Mouse (Mus musculus) forebrain, embryonic 15.5 days (tissue): Measurements from ENCODE around the gene Grm3. TPM values are rescaled to one million over a fixed set of nuclear protein-coding genes. Genes with fewer than 3 reads are reported as not detected.
A peak's percentile ranks its signal among the peaks of the same experiment; 100 is the strongest.

Experiments used
- ATAC-seq: fragments of 200-750 bp; cut with Nextera tagmentation; replicated peaks from 2 replicates; pipeline ENCODE4 v1.8.0; 2017; ENCODE audit warnings: mild to moderate bottlenecking, moderate TSS enrichment, moderate library complexity
- H3K27ac ChIP-seq: fragments of 300-500 bp; sonication (generic); replicated peaks from 2 replicates; pipeline ENCODE4 v1.5.1; 2015; ENCODE audit warnings: mild to moderate bottlenecking, inconsistent platforms
- H3K27me3 ChIP-seq: fragments of 300-500 bp; sonication (generic); 2 replicates; pipeline ENCODE4 v1.6.1; 2015; ENCODE audit warnings: inconsistent platforms
- H3K36me3 ChIP-seq: fragments of 300-500 bp; sonication (generic); 2 replicates; pipeline ENCODE4 v1.6.1; 2015; ENCODE audit warnings: mild to moderate bottlenecking, inconsistent platforms
- H3K4me1 ChIP-seq: fragments of 300-500 bp; sonication (generic); 2 replicates; pipeline ENCODE4 v1.6.1; 2015; ENCODE audit warnings: inconsistent platforms
- H3K4me2 ChIP-seq: fragments of 300-500 bp; sonication (generic); replicated peaks from 2 replicates; pipeline ENCODE4 v1.6.1; 2015; ENCODE audit warnings: mild to moderate bottlenecking, inconsistent platforms
- H3K4me3 ChIP-seq: fragments of 300-500 bp; sonication (generic); 2 replicates; pipeline ENCODE4 v1.5.1; 2015; ENCODE audit warnings: mild to moderate bottlenecking, inconsistent platforms
- H3K9ac ChIP-seq: fragments of 300-500 bp; sonication (generic); replicated peaks from 2 replicates; pipeline ENCODE4 v1.6.1; 2015; ENCODE audit warnings: mild to moderate bottlenecking, inconsistent platforms
- H3K9me3 ChIP-seq: fragments of 300-500 bp; sonication (generic); 2 replicates; pipeline ENCODE4 v1.6.1; 2016; ENCODE audit warnings: inconsistent platforms
- WGBS: fragments of 180-500 bp; shearing (Covaris S2); methylation state at CpG from one replicate; pipeline ENCODE4 v1.1.7; 2015; ENCODE audit warnings: mixed read lengths; 5-methylcytosine and 5-hydroxymethylcytosine counted together
- polyA plus RNA-seq: library from polyadenylated mRNA; unstranded; fragments of >200 nt; fragmentation: Nextera tagmentation; extraction: Ambion mirVana; gene quantifications from 2 replicates; pipeline ENCODE4 v1.2.1, GENCODE M21; 2015

Gene Grm3
- polyA plus RNA-seq = 15.4 and 19.2 TPM in 2 replicates

DNA sequence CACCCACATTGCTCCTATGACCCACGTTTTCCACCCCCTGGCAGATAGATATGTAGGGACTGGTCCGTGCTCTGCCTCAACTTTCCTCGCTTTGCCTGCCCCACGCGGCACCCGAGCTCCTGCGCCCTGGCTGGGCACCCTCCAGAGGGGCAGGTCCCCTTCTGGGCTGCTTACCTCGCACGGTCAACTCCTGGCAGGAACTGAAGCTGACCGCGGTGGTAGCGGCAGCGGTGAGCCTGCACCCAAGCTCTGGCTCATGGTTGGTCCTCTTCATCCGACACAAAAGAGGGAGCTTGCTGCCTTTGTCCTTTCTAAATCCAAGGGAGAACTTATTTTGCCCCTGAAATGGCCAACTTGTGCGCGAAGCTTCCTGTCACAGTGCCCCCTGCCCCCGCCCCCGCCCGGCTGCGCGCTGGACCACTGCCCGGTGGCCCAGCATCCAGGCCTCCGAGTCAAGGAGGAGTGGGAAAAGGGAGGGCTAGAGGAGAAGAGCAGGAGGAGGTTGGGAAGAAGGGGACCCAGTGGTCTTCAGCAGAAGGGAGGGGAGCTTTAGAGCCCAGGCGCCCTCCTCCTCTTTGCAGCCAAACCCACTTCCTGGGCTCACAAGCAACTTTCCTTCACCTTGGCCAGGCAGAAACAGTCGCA, at the start of gene Grm3:
Grm3 (minus strand) TSS at position 215 of the 645 bp plus-strand sequence.
- Histone ChIP-seq H3K9ac (peak within 1 kb of the TSS; percentile 57), H3K4me1 (peaks cover 14% of the 10 kb centered on the region), H3K4me2 (peak within 1 kb of the TSS; percentile 88), H3K9me3 (no peaks in the 10 kb centered on the region), H3K4me3 (peak within 1 kb of the TSS; percentile 52), H3K27me3 (peaks cover 6% of the 10 kb centered on the region; the same call in 1 of the 2 replicates), H3K27ac (peak within 1 kb of the TSS; percentile 51), H3K36me3 (no peaks in the 10 kb centered on the region)
- ATAC-seq = peak; percentile 67
- under 1% methylated on average over 25 of the region's 25 CpGs for WGBS

DNA sequence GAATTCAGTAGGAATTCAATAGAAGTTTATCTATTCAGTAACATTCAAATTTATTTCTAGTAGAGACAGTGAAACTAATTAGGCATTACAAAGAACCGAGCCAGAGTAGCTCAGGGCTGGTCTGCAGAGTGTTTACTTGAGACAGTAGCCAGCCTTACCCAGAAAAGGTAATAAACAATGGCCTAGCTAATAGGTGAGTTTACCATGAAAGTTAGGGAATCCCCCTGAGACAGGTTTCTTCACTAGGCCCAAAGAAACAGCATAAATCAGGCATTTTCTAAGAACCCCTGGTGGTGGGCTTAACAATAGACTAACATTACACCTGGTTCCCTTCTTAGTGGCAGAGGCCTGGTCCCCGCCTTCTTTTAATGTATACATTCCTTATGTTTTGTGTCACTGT, 30.8 kb upstream of the Grm3 start:
- Histone ChIP-seq H3K4me2 (no peak overlapping the region), H3K27ac (no peak overlapping the region), H3K27me3 (no peaks in the 10 kb centered on the region), H3K4me3 (no peak overlapping the region), H3K9me3 (no peaks in the 10 kb centered on the region), H3K36me3 (no peaks in the 10 kb centered on the region), H3K9ac (no peak overlapping the region), H3K4me1 (no peaks in the 10 kb centered on the region)
- WGBS = 64% methylated on average over 2 of the region's 2 CpGs
- no peak for ATAC-seq

DNA sequence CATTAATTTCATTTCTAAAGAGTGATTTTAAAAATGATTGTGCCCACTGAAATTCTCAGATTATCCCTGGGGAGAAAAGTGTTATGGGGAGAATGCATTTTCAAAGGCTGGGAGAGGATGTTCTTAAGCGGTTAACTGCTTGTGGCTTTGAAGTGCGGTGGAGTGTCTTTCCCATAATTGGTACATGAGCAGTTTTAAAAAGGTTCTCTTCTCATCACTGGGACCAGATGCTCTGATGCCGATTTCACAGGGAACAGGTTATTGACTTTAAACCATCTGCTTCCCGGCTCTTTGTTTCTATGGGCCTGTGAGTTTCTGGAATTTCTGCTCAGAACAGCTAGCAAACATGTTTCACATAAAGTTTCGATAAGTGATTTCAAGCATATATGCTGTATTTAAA, 23.2 kb upstream of the Grm3 start:
- no peak overlapping the region for H3K9ac ChIP-seq
- no peaks in the 10 kb centered on the region for H3K36me3 ChIP-seq
- no peak overlapping the region for H3K4me2 ChIP-seq
- H3K27me3 ChIP-seq = no peaks in the 10 kb centered on the region
- ATAC-seq = no peak
- 63% methylated on average over 5 of the region's 5 CpGs for WGBS
- no peaks in the 10 kb centered on the region for H3K9me3 ChIP-seq
- H3K4me1 ChIP-seq = no peaks in the 10 kb centered on the region
- no peak overlapping the region for H3K27ac ChIP-seq
- H3K4me3 ChIP-seq = no peak overlapping the region

DNA sequence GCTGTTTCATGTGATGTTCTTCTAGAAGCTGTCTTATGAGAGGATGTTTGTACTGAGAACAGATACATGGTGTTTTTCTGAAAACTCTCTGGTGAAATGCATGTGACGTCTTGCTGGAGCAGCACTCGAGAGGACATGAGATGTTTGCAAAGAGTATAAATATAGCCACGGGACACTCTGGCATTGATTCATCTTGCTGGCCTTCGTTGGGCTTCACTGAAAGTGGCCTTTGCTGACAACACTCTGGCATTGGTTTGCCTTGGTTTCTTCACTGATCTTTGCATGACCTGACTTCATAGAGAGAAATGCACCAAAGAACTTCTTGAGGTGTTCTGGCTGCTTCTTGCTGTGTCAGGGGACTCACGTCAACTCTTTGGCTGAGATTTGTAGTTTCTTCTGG, 19.1 kb upstream of the Grm3 start:
- H3K4me1 ChIP-seq = no peaks in the 10 kb centered on the region
- no peak overlapping the region for H3K27ac ChIP-seq
- H3K9me3 ChIP-seq = no peaks in the 10 kb centered on the region
- H3K36me3 ChIP-seq = no peaks in the 10 kb centered on the region
- ATAC-seq = no peak
- no peak overlapping the region for H3K4me3 ChIP-seq
- H3K9ac ChIP-seq = no peak overlapping the region
- no peak overlapping the region for H3K4me2 ChIP-seq
- H3K27me3 ChIP-seq = no peaks in the 10 kb centered on the region
- WGBS = 93% methylated on average over 5 of the region's 5 CpGs

DNA sequence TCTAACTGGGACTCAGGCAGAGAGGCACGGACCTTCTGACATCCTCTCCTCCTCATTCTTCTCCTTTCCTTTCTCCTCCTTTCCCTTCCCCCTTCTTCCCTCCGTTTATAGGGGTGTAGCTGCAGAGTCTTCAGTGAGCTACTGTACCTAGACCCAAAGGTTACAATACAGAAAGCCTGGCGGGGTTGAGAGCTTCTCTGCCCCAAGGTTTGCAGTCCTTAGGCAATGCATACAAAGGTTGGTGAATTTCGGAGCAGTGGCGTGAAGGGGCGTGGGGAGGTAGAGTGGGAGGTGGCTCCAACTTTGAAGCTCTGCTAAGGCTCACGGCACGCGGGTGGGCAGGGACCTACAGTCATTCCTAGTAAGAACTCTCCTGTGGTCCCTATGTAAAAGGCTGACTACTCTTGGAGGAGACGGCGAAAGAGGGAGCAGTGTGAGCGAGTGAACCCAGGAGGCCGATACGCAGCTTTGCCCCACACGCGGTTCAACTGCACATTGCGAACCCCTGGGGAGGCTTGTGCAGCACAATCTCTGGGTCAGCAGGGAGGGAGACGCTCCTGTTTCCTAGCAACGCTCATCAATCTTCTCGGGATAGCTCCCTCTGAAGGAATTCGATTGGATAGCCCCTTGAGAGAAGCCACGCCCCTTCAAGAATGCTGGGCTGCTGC, 765 bp upstream of the Grm3 start:
- under 1% methylated on average over 22 of the region's 22 CpGs for WGBS
- Histone ChIP-seq H3K9me3 (no peaks in the 10 kb centered on the region), H3K4me3 (peak overlapping the region; percentile 52), H3K4me2 (peak overlapping the region; percentile 88), H3K4me1 (peaks cover 14% of the 10 kb centered on the region), H3K27ac (peak overlapping the region; percentile 51), H3K27me3 (peaks cover 6% of the 10 kb centered on the region; the same call in 1 of the 2 replicates), H3K9ac (peak overlapping the region; percentile 57), H3K36me3 (no peaks in the 10 kb centered on the region)
- ATAC-seq = peak; percentile 94

DNA sequence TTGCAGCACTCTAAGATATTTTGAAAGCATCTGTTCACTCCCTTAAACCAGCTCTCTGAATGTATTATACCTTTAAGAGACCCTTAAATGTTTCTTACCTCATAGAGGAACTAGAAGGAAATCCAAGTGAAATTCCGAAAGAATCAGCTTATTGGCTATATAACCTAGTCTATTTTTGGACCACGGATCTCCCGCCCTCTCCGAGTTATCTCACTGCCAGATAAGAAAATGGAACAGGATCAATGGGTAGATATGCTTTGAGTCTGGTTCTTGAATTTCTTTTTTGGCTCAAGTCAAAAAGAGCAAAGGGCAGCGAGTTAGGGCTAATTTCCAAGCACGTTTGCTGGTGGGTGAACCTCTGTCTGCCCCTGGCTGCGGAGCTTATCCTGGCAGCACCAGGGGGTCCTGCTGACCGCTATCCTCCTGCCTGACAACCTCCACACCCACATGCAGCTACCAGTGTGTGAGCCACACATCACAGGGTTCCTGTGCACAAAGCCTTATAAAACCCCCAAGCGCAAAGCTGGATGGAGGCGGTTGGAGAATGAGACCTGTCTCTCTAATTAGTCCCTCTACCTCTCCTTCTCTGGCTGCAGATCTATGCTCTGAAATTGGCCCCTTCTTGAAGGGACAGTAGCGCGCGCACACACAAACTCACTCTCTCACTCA, 549 bp downstream of the Grm3 start:
- peak overlapping the region; percentile 51 for H3K27ac ChIP-seq
- H3K36me3 ChIP-seq = no peaks in the 10 kb centered on the region
- H3K9ac ChIP-seq = peak overlapping the region; percentile 57
- WGBS = 10% methylated on average over 13 of the region's 13 CpGs
- H3K4me3 ChIP-seq = peak overlapping the region; percentile 52
- H3K4me2 ChIP-seq = peak overlapping the region; percentile 88
- H3K4me1 ChIP-seq = peaks cover 14% of the 10 kb centered on the region
- peaks cover 6% of the 10 kb centered on the region; the same call in 1 of the 2 replicates for H3K27me3 ChIP-seq
- no peaks in the 10 kb centered on the region for H3K9me3 ChIP-seq
- ATAC-seq = peak; percentile 14; the same call in 1 of the 2 replicates

DNA sequence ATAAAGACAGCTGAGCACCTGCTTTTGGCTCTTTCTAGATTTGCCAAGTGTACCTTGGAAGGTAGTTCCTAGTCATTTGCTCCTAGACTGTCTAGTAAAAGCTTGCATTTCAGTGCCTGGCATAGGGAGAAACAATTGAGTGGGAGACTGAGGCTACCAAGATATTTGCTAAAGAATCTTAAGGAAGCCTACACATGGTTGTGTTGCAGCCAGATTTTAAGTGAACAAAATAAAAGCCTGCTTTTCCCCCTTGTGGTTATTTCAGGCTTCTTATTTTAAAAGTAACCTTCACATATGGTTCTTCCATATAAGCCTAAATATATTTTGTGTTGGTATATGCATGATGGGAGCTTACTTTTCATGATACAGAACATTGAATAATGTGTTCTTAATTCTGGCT, 3.8 kb downstream of the Grm3 start:
- H3K4me2 ChIP-seq = no peak overlapping the region
- 0 out of 2 replicates have a peak, but pooled peaks cover 3% of the 10 kb centered on the region for H3K27me3 ChIP-seq
- H3K4me1 ChIP-seq = peaks cover 14% of the 10 kb centered on the region
- no peak for ATAC-seq
- H3K36me3 ChIP-seq = no peaks in the 10 kb centered on the region
- no peaks in the 10 kb centered on the region for H3K9me3 ChIP-seq
- no peak overlapping the region for H3K9ac ChIP-seq
- H3K4me3 ChIP-seq = no peak overlapping the region
- H3K27ac ChIP-seq = no peak overlapping the region

DNA sequence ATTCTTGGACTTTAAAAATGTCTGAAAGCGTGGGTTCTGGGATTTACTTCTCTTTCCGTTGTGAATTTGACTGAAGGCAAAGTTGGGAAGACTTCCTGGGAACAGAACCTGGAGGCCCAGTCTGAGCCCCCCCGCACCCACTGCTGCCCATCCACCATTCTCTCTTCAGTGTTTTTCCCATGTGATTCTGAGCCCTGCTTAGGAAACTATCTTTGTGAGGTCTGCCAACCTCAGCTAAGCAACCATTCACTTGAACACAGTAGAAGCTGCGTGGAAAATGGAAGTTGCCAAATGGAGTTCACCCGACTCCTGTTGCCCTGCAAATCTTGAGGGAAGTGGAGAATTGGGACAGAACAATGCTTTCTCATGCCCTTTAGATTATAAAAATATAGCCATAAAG, 8.7 kb downstream of the Grm3 start:
- H3K36me3 ChIP-seq = no peaks in the 10 kb centered on the region
- H3K4me3 ChIP-seq = no peak overlapping the region
- 0 out of 2 replicates have a peak, but pooled peaks cover 3% of the 10 kb centered on the region for H3K27me3 ChIP-seq
- H3K4me2 ChIP-seq = no peak overlapping the region
- H3K4me1 ChIP-seq = no peaks in the 10 kb centered on the region
- 89% methylated on average over 5 of the region's 5 CpGs for WGBS
- no peak for ATAC-seq
- H3K9me3 ChIP-seq = no peaks in the 10 kb centered on the region
- no peak overlapping the region for H3K27ac ChIP-seq
- H3K9ac ChIP-seq = no peak overlapping the region

DNA sequence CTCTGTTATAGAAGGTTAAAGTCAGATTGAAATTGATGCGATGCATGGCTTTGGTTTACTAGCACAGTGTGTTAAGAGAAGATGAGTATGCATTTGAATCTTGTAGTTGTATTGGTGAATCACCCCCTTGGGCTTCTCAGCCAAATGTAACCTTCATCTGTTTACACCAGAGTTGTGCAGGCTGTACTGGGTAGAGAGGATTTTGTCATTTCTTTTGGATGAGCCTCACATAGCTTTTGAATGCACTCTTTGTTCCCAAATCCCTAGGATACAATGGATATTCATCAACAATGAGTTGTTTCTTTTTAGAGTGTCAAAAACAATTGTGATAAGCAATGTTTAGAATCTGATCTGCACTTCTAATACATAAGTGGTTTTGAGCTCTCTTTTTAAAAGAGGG, 17.9 kb downstream of the Grm3 start:
- no peak for ATAC-seq
- Histone ChIP-seq H3K36me3 (no peaks in the 10 kb centered on the region), H3K27ac (no peak overlapping the region), H3K4me2 (no peak overlapping the region), H3K9me3 (no peaks in the 10 kb centered on the region), H3K27me3 (peaks cover 18% of the 10 kb centered on the region; the same call in 1 of the 2 replicates), H3K9ac (no peak overlapping the region), H3K4me1 (peaks cover 5% of the 10 kb centered on the region; the same call in 1 of the 2 replicates), H3K4me3 (no peak overlapping the region)
- 81% methylated on average over 1 of the region's 1 CpGs for WGBS

DNA sequence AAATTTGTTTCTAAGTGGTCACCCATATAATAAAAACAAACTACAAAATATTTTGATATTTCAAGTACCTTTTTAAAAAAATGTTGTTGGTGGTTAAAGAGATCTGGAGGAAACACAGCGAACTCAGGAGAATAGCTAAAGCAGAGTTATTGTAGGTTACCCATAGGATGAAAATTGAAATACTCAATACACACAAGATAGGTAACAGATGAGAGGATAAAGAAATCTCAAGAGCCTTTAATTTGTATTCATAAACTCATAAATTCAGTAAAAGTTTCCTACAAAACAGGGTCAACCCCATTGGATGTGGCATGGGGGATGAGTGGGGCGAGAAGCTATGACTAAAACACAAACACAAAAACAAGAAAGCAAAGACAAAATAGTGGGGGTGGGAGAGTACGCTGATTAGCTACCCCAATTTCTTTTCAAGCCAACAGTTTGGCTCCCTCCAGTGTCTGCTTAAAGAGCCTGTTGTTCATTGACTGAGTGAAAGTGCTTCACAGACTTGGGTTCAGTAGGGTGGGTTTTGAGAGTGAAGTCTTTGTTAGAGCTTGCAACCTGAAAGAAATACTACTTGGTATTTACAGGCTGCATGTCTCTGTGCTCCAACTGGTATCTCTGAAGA, 21.5 kb downstream of the Grm3 start:
- peak; percentile 74 for ATAC-seq
- Histone ChIP-seq H3K27ac (no peak overlapping the region), H3K4me2 (no peak overlapping the region), H3K36me3 (no peaks in the 10 kb centered on the region), H3K9me3 (no peaks in the 10 kb centered on the region), H3K27me3 (peaks cover 13% of the 10 kb centered on the region; the same call in 1 of the 2 replicates), H3K4me3 (no peak overlapping the region), H3K4me1 (peaks cover 5% of the 10 kb centered on the region; the same call in 1 of the 2 replicates), H3K9ac (no peak overlapping the region)
- 4% methylated on average over 3 of the region's 3 CpGs for WGBS

DNA sequence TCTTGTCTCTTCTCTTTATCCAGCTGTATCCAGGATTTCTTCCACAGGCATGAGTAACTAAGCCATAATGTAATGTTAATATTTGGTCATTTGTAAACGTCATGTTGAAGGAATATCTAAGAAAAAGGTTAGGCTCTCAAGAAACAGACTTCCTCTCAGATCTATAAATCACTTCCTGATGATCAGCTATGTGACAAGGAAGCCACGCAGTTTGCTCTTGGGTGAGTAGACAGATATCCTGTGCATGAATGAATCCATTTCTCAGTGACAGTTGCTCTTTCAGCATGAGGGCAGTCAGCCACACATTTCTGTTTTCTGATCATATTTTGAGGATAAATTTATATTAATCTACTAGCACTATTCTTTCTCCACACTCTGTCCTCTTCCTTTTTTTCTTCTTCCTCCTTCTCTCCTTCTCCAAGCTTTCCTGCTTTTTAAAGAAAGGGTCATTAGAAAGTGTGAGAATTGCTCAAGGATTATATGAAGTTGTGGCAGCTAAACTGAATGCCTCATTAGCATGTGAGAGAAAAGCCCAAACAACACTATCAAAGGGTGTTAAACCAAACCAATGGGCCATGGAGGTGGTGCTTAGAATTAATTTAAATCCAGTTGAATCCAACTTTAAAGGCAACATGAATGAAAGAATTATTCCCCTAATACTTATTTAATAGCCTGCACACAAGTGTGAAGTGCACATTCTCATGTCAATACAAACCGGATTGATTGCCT, 22.1 kb downstream of the Grm3 start:
- Histone ChIP-seq H3K4me3 (no peak overlapping the region), H3K27me3 (peaks cover 13% of the 10 kb centered on the region; the same call in 1 of the 2 replicates), H3K9me3 (no peaks in the 10 kb centered on the region), H3K36me3 (no peaks in the 10 kb centered on the region), H3K27ac (no peak overlapping the region), H3K9ac (no peak overlapping the region), H3K4me1 (peaks cover 5% of the 10 kb centered on the region; the same call in 1 of the 2 replicates), H3K4me2 (no peak overlapping the region)
- peak; percentile 88 for ATAC-seq
- WGBS = 10% methylated on average over 3 of the region's 3 CpGs
